Mouse (Mus musculus) urinary bladder, postnatal 0 days (tissue): ENCODE results near the gene Rag1. TPM values are rescaled to one million over a fixed set of nuclear protein-coding genes. Genes with fewer than 3 reads are reported as not detected.

ENCODE experiments used
- polyA plus RNA-seq: library from polyadenylated mRNA; unstranded; fragments of >200 nt; fragmentation: Nextera tagmentation; extraction: Ambion mirVana; gene quantifications from 2 replicates; pipeline ENCODE4 v1.2.1, GENCODE M21; 2015

Rag1 gene
- polyA plus RNA-seq = not detected in 2 replicates

GRCm38 (mm10) chr2:101649114-101649671 is at the start of gene Rag1, which contains the start of gene B230118H07Rik:
Gene Rag1 (minus strand): TSS chr2:101649501.
Gene B230118H07Rik (minus strand): TSS chr2:101649532.

GRCm38 (mm10) chr2:101678236-101679021 is 29.1 kb upstream of the Rag1 start, which contains the start of gene Traf6:
Gene Traf6 (plus strand): TSS chr2:101678429.

GRCm38 (mm10) chr2:101624526-101624925 is 24.8 kb downstream of the Rag1 start, which contains the start of gene Rag2:
Gene Rag2 (plus strand): TSS chr2:101624718.

Other genes with a start within 250 kb of the Rag1 start
- gene Rag2, start 24.8 kb downstream of the Rag1 start, polyA plus RNA-seq = not detected in 2 replicates
- gene B230118H07Rik, start within 50 bp of the Rag1 start, polyA plus RNA-seq = 69.5 and 76.4 TPM in 2 replicates
- gene Traf6, start 28.9 kb upstream of the Rag1 start, polyA plus RNA-seq = 4.0 and 4.8 TPM in 2 replicates
- 2.3 and 2.8 TPM in 2 replicates for gene Prr5l, start 233.5 kb upstream of the Rag1 start, polyA plus RNA-seq
- gene Commd9, start 236.7 kb upstream of the Rag1 start, polyA plus RNA-seq = 32.9 and 37.4 TPM in 2 replicates